Comparison of ENCODE assay signal across 20 mouse cellular contexts in the genomic region with DNA sequence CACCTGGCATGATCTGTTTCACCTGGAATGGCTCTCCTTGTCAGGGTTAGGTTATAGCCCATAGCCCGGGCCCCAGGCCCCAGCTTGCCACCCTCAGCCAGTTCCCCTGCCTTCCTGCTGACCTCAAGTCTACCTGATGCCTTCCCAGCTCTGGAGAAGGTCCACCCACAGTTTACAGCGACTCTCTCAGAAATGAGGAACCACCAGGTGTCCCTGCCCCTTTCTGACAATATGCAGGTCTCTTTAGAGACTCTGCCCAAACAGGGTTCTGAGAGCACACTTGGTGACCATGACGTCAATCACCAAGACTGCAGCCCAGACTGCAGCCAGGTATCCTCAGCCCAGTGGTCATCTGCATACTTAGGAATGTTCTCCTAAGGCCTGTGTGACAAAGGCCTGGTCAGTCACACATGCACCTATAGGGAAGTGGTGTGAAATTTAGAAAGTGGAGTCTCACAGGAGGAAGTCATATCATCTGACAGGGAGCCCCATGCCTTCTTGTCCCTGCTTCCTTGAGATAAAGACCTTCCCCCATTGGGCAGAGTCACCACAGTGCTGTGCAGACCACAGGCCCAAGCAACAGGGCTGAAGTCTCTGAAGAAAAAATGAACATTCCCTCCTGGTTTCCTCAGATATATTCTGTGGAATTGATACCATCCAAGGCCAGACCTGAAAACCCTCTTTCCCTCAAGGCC. TPM values are rescaled to one million over a fixed set of nuclear protein-coding genes. Genes with fewer than 3 reads are reported as not detected.
DNase-seq lines count a peak whose midpoint lies in the region; ATAC-seq lines count a peak whose summit lies in the region.
"Had no signal": no experiment of that assay in that cellular context is flagged by ENCODE, and none has a peak within 500 bp of the region (broad histone marks: within the 10 kb centered on the region; RNA-seq: fewer than 3 reads in every experiment).

No protein-coding gene starts in this region.

- H3K4me1 ChIP-seq in neural tube, embryonic 13.5 days (replicated peaks): peaks cover 43% of the 10 kb centered on the region
- peaks cover 11% of the 10 kb centered on the region for H3K4me1 ChIP-seq in liver, embryonic 12.5 days
- peaks cover 98% of the 10 kb centered on the region for H3K4me1 ChIP-seq in megakaryocyte, embryonic 14.5 days
- H3K4me1 ChIP-seq: embryonic facial prominence, embryonic 15.5 days had no signal

- WGBS in neural tube, embryonic 13.5 days: 90% methylated on average over 3 of the region's 3 CpGs
- 18% methylated on average over 3 of the region's 3 CpGs for WGBS in liver, embryonic 12.5 days (ENCODE audit: insufficient replicate concordance)

- no peak overlapping the region for H3K9ac ChIP-seq in neural tube, embryonic 13.5 days
- H3K9ac ChIP-seq in liver, embryonic 12.5 days: no peak overlapping the region
- H3K9ac ChIP-seq: embryonic facial prominence, embryonic 15.5 days; forebrain, postnatal 0 days; hindbrain, embryonic 12.5 days; lung, embryonic 14.5 days; midbrain, embryonic 12.5 days had no signal

- no peak for ATAC-seq in neural tube, embryonic 13.5 days (ENCODE audit: low read depth)
- ATAC-seq in liver, embryonic 12.5 days: peak; percentile 63
- no peak for ATAC-seq in inflammation-experienced regulatory T-cells, adult 6 months
- ATAC-seq: forebrain, postnatal 0 days had no signal

- H3K4me3 ChIP-seq in neural tube, embryonic 13.5 days: no peak overlapping the region
- H3K4me3 ChIP-seq in liver, embryonic 12.5 days: no peak overlapping the region
- peak overlapping the region; percentile 46 for H3K4me3 ChIP-seq in megakaryocyte, embryonic 14.5 days (replicated peaks)
- H3K4me3 ChIP-seq: embryonic facial prominence, embryonic 15.5 days; hindbrain, embryonic 12.5 days; midbrain, embryonic 12.5 days had no signal

- no peak overlapping the region for H3K4me2 ChIP-seq in neural tube, embryonic 13.5 days
- no peak overlapping the region for H3K4me2 ChIP-seq in liver, embryonic 12.5 days
- H3K4me2 ChIP-seq: embryonic facial prominence, embryonic 15.5 days; hindbrain, embryonic 12.5 days; lung, embryonic 14.5 days; midbrain, embryonic 12.5 days had no signal

- peaks cover 6% of the 10 kb centered on the region; the same call in 1 of the 2 replicates for H3K27me3 ChIP-seq in neural tube, embryonic 13.5 days
- no peaks in the 10 kb centered on the region for H3K27me3 ChIP-seq in liver, embryonic 12.5 days (replicated peaks)
- peaks cover 7% of the 10 kb centered on the region for H3K27me3 ChIP-seq in megakaryocyte, embryonic 14.5 days (replicated peaks)

- DNase-seq in neural tube, embryonic 10.5 days (ENCODE audit: extremely low spot score, low spot score): no peak
- no peak for DNase-seq in kidney, adult 11 months
- DNase-seq in right cerebral cortex, postnatal 36 days (ENCODE audit: low spot score in 2 of 2): no peak
- DNase-seq: adrenal gland, adult 8-10 months; cerebellum, postnatal 10 days; embryo, embryonic 11 days; forebrain, postnatal 0 days; gastrocnemius, postnatal 36 days; lung, postnatal 36 days; right cerebral cortex, postnatal 4 days had no signal

- no peaks in the 10 kb centered on the region for H3K36me3 ChIP-seq in neural tube, embryonic 13.5 days
- H3K36me3 ChIP-seq in liver, embryonic 12.5 days: no peaks in the 10 kb centered on the region
- H3K36me3 ChIP-seq in megakaryocyte, embryonic 14.5 days (replicated peaks; ENCODE audit: low read length): no peaks in the 10 kb centered on the region
- H3K36me3 ChIP-seq: embryonic facial prominence, embryonic 15.5 days; hindbrain, embryonic 12.5 days; midbrain, embryonic 12.5 days had no signal

- H3K9me3 ChIP-seq in neural tube, embryonic 13.5 days: no peaks in the 10 kb centered on the region
- no peaks in the 10 kb centered on the region for H3K9me3 ChIP-seq in liver, embryonic 12.5 days (replicated peaks)
- no peaks in the 10 kb centered on the region for H3K9me3 ChIP-seq in megakaryocyte, embryonic 14.5 days
- H3K9me3 ChIP-seq: embryonic facial prominence, embryonic 15.5 days; hindbrain, embryonic 12.5 days; midbrain, embryonic 12.5 days had no signal

- H3K27ac ChIP-seq in neural tube, embryonic 13.5 days (replicated peaks): peak overlapping the region; percentile 56; the same call in 1 of the 2 replicates
- peak overlapping the region; percentile 53; the same call in 1 of the 2 replicates for H3K27ac ChIP-seq in liver, embryonic 12.5 days
- H3K27ac ChIP-seq: embryonic facial prominence, embryonic 15.5 days; hindbrain, embryonic 12.5 days; midbrain, embryonic 12.5 days; stomach, postnatal 0 days had no signal

RNA-seq across cellular contexts. Expression of gene A530016L24Rik, which starts 25.4 kb away (rescaled TPM):
- 0.27 and 0.30 TPM in 2 replicates for polyA plus RNA-seq in neural tube, embryonic 13.5 days (2015; fragmentation: Nextera tagmentation; extraction: Ambion mirVana)
- not detected in 2 replicates for polyA plus RNA-seq in liver, embryonic 12.5 days (2016; fragmentation: Nextera tagmentation; extraction: Ambion mirVana)
- 0.15 TPM in 1 of 2 replicates, not detected in the other for polyA plus RNA-seq in megakaryocyte, embryonic 14.5 days (2012; ENCODE audit: insufficient read depth, low replicate concordance)
- polyA plus RNA-seq in inflammation-experienced regulatory T-cells, adult 6 months (2017; shearing (Covaris generic)): not detected
- polyA plus RNA-seq: forebrain, postnatal 0 days; limb, embryonic 11.5 days; lung, embryonic 14.5 days; midbrain, embryonic 12.5 days; stomach, postnatal 0 days had no signal

RNA-seq across cellular contexts. Expression of gene Tmem179, which starts 52.6 kb away (rescaled TPM):
- 35.3 and 36.6 TPM in 2 replicates for polyA plus RNA-seq in neural tube, embryonic 13.5 days (2015; fragmentation: Nextera tagmentation; extraction: Ambion mirVana)
- polyA plus RNA-seq in liver, embryonic 12.5 days (2016; fragmentation: Nextera tagmentation; extraction: Ambion mirVana): 0.31 and 0.38 TPM in 2 replicates
- not detected in 2 replicates for polyA plus RNA-seq in megakaryocyte, embryonic 14.5 days (2012; ENCODE audit: insufficient read depth, low replicate concordance)
- not detected for polyA plus RNA-seq in inflammation-experienced regulatory T-cells, adult 6 months (2017; shearing (Covaris generic))

Comparison
In these comparisons a context has a peak if more than half of its experiments do, and no peak if none do; other contexts are left out.
1. RNA of gene Tmem179, which starts 52.6 kb away (polyA plus RNA-seq): 35.3 to 36.6 TPM in neural tube, embryonic 13.5 days; 0.31 to 0.38 TPM in liver, embryonic 12.5 days, not detected in megakaryocyte, embryonic 14.5 days and not detected in inflammation-experienced regulatory T-cells, adult 6 months; every median in the first group is over 10 times any median in the second.